Mouse (Mus musculus) cortical plate, adult 2 months (tissue): ENCODE data around the gene Gch1. TPM values are rescaled to one million over a fixed set of nuclear protein-coding genes. Genes with fewer than 3 reads are reported as not detected.

Experiments used
- H3K27ac ChIP-seq: fragments of 200-500 bp; 2 replicates; pipeline ENCODE4 v1.5.1; 2012; ENCODE audit warnings: low read length, control low read depth, inconsistent platforms; ENCODE audit not compliant: insufficient read depth
- H3K4me1 ChIP-seq: fragments of 200-500 bp; 2 replicates; pipeline ENCODE4 v1.6.1; 2011; ENCODE audit warnings: low read length; ENCODE audit not compliant: control insufficient read depth, insufficient read depth
- H3K4me3 ChIP-seq: fragments of 200-500 bp; 2 replicates; pipeline ENCODE4 v1.5.1; 2011; ENCODE audit warnings: mild to moderate bottlenecking, low read length, control low read depth; ENCODE audit not compliant: insufficient read depth
- CTCF ChIP-seq: fragments of 200-500 bp; IDR thresholded peaks from 2 replicates; pipeline ENCODE4 v1.5.1; 2011; ENCODE audit warnings: mild to moderate bottlenecking, control low read depth, low read length; ENCODE audit not compliant: insufficient read depth; ENCODE audit errors: extremely low read depth
- POLR2A ChIP-seq: fragments of 200-500 bp; IDR thresholded peaks from 2 replicates; pipeline ENCODE4 v1.6.1; 2011; ENCODE audit warnings: mild to moderate bottlenecking, low read length, control low read depth; ENCODE audit not compliant: insufficient read depth; ENCODE audit errors: extremely low read depth
- polyA plus RNA-seq: library from polyadenylated mRNA; depleted of rRNA; stranded (reverse); fragments of >200 nt; gene quantifications from 2 replicates; pipeline ENCODE4 v1.2.3, GENCODE M21; 2012

The Gch1 gene
- polyA plus RNA-seq, 1 experiment = 1.6 TPM

DNA sequence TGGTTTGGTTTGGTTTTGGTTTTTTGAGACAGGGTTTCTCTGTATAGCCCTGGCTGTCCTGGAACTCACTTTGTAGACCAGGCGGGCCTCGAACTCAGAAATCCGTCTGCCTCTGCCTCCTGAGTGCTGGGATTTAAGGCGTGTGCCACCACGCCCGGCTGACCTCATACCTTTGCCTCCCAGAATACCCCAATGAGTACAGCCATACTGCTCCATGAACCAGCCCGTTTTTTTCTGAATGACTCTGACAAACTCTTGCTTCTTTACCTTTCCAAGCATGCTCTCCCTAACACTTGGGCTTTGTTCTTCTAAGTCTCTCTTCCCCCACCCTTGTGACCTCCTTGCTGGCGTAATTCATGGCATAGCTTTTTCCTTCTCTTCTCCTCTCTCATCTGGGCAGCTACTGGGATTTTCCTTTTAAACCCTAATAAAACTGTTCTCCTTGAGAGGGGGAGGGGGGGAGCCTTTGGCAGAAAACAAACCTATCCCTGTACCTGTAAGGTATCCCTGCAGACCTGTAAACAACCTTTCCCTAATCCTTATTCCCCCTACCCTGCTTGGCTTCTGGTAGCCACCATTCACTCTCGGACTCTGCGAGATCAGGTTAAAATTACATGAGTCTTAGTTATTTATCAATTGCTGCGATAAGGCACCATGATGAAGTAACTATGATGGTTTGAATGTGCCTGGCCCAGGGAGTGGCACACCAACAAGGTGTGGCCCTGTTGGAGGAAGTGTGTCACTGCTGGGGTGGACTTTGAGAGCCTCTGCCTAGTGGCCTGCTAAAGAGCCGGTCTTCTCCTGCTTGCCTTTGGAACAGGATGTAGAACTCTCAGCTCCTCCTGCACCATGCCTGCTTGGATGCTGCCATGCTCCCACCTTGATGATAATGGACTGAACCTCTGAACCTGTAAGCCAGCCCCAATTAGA lies 19.6 kb upstream of the Gch1 start:
- Histone ChIP-seq H3K4me1 (no peaks in the 10 kb centered on the region), H3K4me3 (no peak overlapping the region), H3K27ac (no peak overlapping the region)
- no peak for TF ChIP-seq CTCF
- no peak for TF ChIP-seq POLR2A

DNA sequence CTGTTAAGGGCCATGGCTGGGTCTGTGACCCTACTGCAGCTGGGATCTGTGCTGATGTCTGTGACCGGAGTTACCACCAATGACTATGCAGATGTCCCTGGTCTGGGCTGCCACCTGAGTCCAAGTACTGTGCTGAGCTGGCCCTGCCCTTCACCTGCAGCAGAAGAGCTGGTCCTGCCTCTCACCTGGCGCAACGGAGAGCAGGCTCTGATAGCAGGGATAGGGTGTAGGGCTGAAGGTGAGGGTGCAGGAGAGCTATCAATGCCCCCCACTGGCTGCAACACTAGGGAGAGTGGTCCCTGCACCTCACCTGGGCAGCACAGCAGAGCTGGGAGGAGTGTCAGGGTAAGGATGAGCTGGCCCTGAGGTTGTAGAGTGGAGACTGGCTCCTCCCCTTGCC lies 17.4 kb upstream of the Gch1 start:
- TF ChIP-seq CTCF (no peak), POLR2A (no peak)
- Histone ChIP-seq H3K4me1 (no peaks in the 10 kb centered on the region), H3K27ac (no peak overlapping the region), H3K4me3 (no peak overlapping the region)

DNA sequence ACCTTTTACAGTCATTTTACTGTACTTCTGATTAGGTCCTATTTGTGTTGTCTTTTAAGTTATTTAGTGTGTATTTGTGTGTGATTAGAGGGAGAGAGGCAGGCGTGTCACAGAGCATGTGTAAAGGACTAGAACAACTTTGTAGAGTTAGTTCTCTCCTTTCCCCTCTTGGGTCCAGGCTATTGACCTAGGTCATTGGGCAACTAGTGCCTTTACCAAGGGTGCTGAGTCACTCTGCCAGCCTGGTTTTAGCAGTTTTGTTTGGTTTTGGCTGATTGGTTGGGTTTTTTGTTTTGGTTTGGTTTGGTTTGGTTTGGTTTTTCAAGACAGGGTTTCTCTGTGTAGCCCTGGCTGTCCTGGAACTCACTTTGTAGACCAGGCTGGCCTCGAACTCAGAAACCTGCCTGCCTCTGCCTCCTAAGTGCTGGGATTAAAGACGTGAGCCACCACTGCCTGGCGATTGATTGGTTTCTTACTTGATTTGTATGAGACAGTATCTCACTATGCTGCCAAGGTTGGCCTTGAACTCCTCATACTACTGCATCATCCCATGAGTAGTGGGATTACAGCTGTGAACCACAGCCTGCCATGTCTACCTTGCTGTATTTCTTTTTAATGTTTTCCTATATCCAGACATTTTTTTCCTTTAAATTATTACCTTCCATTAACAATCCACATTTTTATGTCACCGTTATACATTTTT lies 16.2 kb upstream of the Gch1 start:
- no peak overlapping the region for H3K4me3 ChIP-seq
- TF ChIP-seq CTCF = no peak
- H3K4me1 ChIP-seq = no peaks in the 10 kb centered on the region
- H3K27ac ChIP-seq = no peak overlapping the region

DNA sequence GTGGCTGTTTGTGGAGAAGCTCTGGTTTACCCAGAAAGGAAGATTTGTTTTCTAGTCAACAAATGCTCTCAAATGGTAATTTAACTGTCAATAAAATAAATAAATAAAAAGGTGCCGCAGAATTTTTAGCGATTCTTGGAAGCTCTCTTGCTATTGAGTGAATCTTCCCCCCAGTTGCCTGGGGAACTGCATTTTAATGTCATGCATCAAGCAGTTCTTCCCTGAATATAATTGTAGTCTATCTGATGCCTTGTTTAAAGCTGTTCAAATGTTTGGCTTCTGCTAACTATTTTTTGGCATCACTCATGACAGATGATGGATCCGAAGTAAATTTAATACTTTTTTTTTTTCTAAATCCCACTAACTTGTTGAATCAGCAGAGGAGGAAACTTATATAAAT lies 8.1 kb upstream of the Gch1 start:
- no peak for TF ChIP-seq CTCF
- TF ChIP-seq POLR2A = no peak
- Histone ChIP-seq H3K4me1 (no peaks in the 10 kb centered on the region), H3K27ac (no peak overlapping the region), H3K4me3 (no peak overlapping the region)

DNA sequence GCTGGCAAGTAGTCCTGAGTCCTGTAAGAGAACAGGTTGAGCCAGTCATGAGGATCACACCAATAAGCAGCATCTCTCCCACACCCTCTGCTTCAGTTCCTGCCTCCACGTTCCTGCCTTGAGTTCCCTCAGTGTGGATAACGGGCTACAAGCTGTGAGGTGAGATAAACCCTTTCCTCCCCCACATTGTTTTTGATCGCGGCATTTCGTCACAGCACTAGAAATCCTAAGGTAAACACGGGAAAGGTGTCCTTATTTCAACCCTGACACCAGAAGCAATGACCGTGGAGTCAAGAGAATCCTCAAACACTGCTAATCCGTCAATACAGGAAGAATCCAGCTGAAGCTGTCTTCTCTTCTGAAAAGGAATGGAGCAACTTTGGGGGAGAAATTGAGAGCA lies 7.5 kb upstream of the Gch1 start:
- Histone ChIP-seq H3K27ac (no peak overlapping the region), H3K4me3 (no peak overlapping the region), H3K4me1 (no peaks in the 10 kb centered on the region)
- TF ChIP-seq POLR2A = no peak
- no peak for TF ChIP-seq CTCF

DNA sequence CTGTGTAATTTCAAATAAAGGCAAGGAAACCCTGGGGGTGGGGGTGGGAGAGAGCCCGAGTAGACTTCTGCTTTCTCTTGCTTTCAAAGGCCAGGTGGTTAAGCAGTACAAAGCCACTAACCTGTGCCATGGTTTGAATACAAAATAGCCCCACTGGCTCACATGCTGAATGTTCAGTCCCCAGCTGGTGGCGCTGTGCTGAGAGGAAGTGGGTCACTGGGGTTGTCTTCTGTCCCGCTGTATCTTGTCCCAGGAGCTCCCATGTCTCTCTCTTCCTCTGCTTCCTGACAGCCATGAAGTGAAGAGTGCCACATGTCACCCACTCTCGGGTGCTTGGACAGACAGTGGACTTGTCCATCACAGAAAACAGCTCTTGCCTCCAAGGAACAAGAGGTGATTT lies 4.9 kb upstream of the Gch1 start:
- Histone ChIP-seq H3K4me3 (no peak overlapping the region), H3K27ac (no peak overlapping the region), H3K4me1 (no peaks in the 10 kb centered on the region)
- no peak for TF ChIP-seq POLR2A
- no peak for TF ChIP-seq CTCF

DNA sequence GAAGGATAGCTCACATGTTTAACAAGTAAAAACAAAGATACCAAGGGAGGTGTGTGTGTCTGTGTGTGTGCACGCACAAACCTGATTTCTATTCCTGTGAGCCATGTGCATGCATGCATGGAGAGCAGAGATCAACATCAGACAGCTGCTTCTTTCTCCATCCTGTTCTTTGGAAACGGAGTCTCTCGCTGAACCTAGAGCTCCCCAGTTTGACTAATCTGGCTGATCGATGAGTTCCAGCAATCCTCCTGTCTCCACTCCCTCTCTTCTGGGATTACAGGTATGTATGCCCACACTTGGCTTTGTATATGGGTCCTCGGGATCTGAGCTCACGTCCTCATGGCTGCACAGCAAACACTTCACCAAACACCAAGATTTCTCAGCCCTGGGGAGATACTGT lies 4.3 kb upstream of the Gch1 start:
- Histone ChIP-seq H3K4me1 (no peaks in the 10 kb centered on the region), H3K27ac (no peak overlapping the region), H3K4me3 (no peak overlapping the region)
- TF ChIP-seq POLR2A = no peak
- no peak for TF ChIP-seq CTCF

DNA sequence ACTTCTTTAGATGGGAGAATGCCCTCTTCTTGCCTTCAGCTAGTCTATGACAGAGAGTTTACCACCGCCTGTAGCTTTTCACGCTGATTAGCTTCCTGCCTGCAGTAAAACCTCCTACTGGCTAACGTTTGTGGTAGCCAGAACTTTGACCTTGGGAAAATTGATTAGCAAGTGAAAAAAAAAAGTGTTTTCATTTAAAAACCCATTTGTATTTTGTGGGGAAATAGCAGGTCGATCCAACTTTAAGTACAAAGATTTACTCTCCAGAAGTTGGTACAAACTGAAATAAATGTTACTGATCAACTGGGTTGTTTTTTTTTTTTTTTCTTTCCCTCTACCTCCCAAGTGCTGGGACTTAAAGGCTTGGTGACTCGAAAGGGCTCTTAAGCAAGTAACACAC lies 2.6 kb upstream of the Gch1 start:
- H3K4me1 ChIP-seq = no peaks in the 10 kb centered on the region
- no peak overlapping the region for H3K27ac ChIP-seq
- no peak for TF ChIP-seq CTCF
- TF ChIP-seq POLR2A = no peak
- H3K4me3 ChIP-seq = no peak overlapping the region

DNA sequence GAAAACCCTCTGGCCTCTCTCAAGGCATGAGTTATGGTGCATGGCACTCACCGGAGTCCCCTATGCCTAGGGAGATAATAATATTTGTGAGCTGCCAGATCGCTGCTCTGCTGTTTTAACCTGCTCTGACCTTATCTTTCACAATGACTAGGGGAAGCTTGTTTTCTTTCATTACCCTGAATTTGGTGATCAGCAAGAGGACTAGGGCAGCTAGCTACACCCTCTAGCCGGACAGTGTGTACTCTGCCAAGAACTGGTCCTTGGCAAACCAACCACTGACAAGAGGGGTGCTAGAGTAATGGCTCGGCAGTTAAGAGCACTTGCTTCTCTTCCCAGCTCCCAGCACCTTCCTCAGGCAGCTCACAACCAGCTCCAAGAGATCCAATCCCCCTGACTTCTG lies 1.4 kb upstream of the Gch1 start:
- no peak overlapping the region for H3K4me3 ChIP-seq
- no peak for TF ChIP-seq CTCF
- TF ChIP-seq POLR2A = no peak
- H3K4me1 ChIP-seq = no peaks in the 10 kb centered on the region
- H3K27ac ChIP-seq = no peak overlapping the region

DNA sequence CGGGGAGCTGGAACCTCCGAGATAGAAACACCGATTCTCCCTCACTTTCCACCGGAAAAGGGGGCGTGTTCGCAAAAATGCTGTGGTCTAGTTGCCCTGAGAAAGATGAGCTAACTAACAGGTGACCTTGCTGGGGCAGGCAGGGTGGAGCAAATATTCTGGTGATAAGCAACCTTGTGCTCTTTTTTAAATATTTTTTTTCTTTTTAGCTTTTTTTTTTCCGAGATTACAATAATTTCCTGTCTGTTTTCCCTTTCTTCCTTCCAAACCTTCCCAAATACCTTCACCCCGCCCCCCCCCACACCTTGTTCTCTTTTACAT lies 382 bp upstream of the Gch1 start:
- no peak overlapping the region for H3K27ac ChIP-seq
- no peaks in the 10 kb centered on the region for H3K4me1 ChIP-seq
- no peak for TF ChIP-seq CTCF
- TF ChIP-seq POLR2A = no peak
- H3K4me3 ChIP-seq = peak overlapping the region; percentile 43
